Mouse (Mus musculus): ENCODE results near the gene Adora1.

- TF ChIP-seq CTCF (IDR thresholded peaks at IDR 0.05; ENCODE audit: low read depth): no peak
- TF ChIP-seq EP300 (IDR thresholded peaks at IDR 0.05; ENCODE audit: low read depth): no peak
Observed at GRCm38 (mm10) chr1:134232778-134233531, 2.3 kb downstream of the Adora1 start.

All from liver, embryonic 14.5 days (tissue).